Mouse (Mus musculus): ENCODE data around the gene Ltbr. TPM values are rescaled to one million over a fixed set of nuclear protein-coding genes. Genes with fewer than 3 reads are reported as not detected.
"Not testable (repeated sequence)": the region's sequence is repeated elsewhere in the genome, so short reads cannot be mapped to it uniquely, and the experiment has no call there.

Gene Ltbr
- polyA plus RNA-seq, 1 experiment from 2014 or later = 22.7 TPM

DNA sequence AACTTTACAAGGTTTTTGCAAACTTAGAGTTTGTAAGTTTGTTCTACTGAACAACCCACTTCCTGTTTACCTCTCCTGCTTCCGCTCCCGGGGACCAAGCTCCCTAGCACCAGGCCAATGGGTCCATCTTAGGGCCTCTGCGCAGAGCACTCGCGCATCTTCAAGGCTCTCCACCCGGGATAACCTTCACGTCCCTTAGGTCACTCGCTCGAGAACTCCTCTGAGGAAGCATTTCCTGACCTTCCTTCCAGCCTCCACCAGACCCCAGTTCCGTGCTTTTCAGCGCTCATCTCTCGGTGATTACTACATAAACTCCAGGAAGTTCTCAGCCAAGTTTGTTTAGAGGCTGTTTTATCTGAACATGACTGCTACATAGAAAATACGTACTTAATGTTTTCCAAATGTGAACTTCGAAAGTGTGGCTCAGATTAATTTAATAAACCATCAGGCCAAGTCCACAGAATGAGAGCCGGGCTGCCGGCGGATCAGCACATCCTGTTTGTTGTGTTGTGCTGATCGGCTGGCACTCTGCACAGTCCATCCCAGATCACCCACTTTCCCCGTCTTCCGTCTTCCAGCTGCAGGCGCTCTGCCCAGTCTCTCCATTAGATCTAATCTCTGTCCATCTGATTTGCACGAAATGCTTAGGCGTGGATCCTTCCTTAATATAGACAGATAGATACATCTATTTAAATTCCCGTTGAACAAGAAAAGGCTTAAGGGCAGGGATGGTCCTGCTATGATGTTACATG, 11.3 kb downstream of the Ltbr start:
- no peaks in the 10 kb centered on the region for H3K4me1 ChIP-seq (replicated peaks)
- no peaks in the 10 kb centered on the region for H3K27me3 ChIP-seq (ENCODE audit: insufficient read depth, poor library complexity, severe bottlenecking)
- H3K9me3 ChIP-seq = peaks cover 3% of the 10 kb centered on the region; the same call in 1 of the 2 replicates
- no peak overlapping the region for H3K4me3 ChIP-seq
- no peak for DNase-seq (ENCODE audit: low spot score)
- peaks cover 9% of the 10 kb centered on the region for H3K36me3 ChIP-seq
- 90% methylated on average over 24 of the region's 24 CpGs for WGBS
- H3K27ac ChIP-seq = no peak overlapping the region

DNA sequence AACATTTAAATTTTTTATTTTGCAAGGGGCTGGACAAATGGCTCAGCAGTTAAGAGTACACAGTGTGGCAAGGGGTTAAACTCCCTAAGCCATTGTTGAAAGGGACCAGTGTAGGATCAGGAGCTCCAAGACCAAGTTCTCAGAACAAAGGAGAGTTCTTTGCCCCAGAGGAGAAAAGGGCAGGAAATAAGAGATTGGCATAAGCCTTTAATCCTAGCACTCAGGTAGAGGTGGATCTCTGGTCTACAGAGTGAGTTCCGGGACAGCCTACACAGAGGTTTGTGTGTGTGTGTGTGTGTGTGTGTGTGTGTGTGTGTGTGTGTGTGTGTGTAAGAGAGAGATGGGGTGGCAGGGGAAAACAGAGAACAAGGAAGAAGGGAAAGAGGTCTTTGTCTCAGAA, 12.7 kb downstream of the Ltbr start:
- H3K27me3 ChIP-seq (ENCODE audit: insufficient read depth, poor library complexity, severe bottlenecking) = no peaks in the 10 kb centered on the region
- no peaks in the 10 kb centered on the region for H3K4me1 ChIP-seq (replicated peaks)
- H3K4me3 ChIP-seq = no peak overlapping the region
- H3K36me3 ChIP-seq = no peaks in the 10 kb centered on the region
- H3K9me3 ChIP-seq = peaks cover 3% of the 10 kb centered on the region; the same call in 1 of the 2 replicates
- H3K27ac ChIP-seq = no peak overlapping the region
- no peak for DNase-seq (ENCODE audit: low spot score)
- 79% methylated on average over 1 of the region's 1 CpGs for WGBS

DNA sequence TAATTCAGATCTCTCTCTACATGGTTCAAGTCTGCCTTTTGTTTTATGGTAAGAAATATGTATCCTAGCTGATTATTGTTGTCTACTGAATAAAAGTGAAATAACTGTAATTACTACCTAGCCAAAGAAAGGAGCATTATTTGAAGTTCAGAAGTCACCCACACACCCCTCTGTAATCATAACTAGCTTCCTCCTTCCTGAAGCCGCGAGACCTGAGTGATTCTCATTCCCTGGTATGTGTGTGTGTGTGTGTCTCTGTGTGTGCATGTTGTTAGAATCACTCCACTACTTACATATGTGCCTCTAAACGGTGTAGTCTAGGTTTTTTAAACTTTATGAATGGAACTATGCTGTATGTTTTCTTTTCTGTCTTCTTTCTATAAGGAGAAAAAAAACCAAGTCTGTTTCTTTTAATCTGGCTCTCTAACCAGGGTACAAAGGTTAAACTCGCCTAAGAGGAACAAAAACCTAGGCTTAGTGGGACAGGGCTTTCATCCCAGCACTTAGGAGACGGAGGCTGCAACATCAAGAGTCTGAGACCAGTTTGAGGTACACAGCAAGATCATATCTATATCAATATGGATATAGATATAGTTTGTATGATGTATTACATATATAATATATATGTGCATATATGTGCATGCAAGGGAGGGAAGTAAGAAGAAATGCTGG, 16.4 kb downstream of the Ltbr start:
- WGBS = 76% methylated on average over 5 of the region's 5 CpGs
- H3K27me3 ChIP-seq (ENCODE audit: insufficient read depth, poor library complexity, severe bottlenecking) = no peaks in the 10 kb centered on the region
- no peaks in the 10 kb centered on the region for H3K4me1 ChIP-seq (replicated peaks)
- 0 out of 2 replicates have a peak, but pooled peaks cover 4% of the 10 kb centered on the region for H3K9me3 ChIP-seq
- no peak overlapping the region for H3K27ac ChIP-seq
- H3K36me3 ChIP-seq = no peaks in the 10 kb centered on the region
- no peak for DNase-seq (ENCODE audit: low spot score)
- no peak overlapping the region for H3K4me3 ChIP-seq

DNA sequence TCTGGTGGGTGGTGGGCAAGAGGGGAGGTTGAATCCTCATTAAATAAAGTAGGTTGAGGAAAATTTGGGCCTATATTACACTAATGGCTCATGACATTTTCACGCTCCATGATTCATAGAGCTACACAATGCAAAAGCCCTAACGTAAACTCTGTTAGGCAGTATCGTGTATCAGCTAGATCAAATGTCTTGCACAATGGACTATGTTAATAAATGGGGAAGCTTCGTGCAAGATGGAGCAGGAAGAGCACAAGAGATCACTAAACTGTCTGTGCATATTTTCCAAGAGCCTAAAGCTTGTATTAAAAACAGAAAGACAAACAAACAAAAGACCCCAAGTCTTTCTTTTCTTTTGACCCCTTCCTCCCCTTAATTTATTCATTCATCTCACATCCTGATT, 19.6 kb downstream of the Ltbr start:
- no peak overlapping the region for H3K4me3 ChIP-seq
- H3K36me3 ChIP-seq = no peaks in the 10 kb centered on the region
- WGBS = 85% methylated on average over 4 of the region's 4 CpGs
- no peaks in the 10 kb centered on the region for H3K27me3 ChIP-seq (ENCODE audit: insufficient read depth, poor library complexity, severe bottlenecking)
- H3K4me1 ChIP-seq (replicated peaks) = no peaks in the 10 kb centered on the region
- no peak overlapping the region for H3K27ac ChIP-seq
- DNase-seq (ENCODE audit: low spot score) = no peak
- 0 out of 2 replicates have a peak, but pooled peaks cover 4% of the 10 kb centered on the region for H3K9me3 ChIP-seq

DNA sequence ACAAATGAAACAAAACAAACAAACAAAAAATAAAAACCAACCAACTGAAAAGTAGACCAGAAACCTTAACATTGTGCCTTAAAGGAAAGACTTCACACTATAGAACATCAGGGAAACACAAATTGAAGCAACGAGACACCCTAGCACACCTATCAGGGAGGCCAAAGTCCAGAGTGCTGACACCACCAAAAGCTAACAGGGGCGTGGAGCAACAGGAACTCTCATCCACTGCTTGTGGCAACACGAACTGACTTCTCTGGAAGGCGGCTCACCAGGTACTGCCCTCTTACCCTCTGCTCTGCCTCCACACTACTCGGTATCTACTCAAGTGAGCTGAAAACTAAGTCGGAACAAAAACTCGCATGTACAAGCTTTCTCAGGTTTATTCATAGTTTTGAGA, 21.4 kb downstream of the Ltbr start:
- 86% methylated on average over 7 of the region's 7 CpGs for WGBS
- Histone ChIP-seq H3K27ac (no peak overlapping the region), H3K36me3 (no peaks in the 10 kb centered on the region), H3K9me3 (0 out of 2 replicates have a peak, but pooled peaks cover 4% of the 10 kb centered on the region), H3K27me3 (ENCODE audit: insufficient read depth, poor library complexity, severe bottlenecking) (no peaks in the 10 kb centered on the region), H3K4me1 (replicated peaks) (no peaks in the 10 kb centered on the region), H3K4me3 (no peak overlapping the region)
- no peak for DNase-seq (ENCODE audit: low spot score)

DNA sequence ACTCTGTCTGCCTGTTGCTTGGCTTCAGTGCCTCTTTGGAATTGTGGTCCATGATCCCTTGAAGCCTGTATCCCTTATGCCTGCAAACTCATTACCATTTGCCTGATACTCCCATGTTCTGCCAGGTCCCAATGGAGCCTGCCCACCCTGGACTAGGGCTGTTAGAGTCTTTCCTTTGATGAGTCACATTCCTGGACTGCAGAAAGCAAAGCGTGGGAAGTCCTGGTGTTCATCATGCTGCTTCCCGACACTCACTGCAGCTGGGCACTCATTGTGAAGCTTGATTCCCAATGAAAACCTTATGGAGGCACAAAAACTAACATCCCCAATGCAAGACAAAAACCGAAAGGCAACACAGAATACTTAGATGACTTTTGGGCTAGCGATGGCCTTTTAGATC, 22.4 kb downstream of the Ltbr start:
- no peak for DNase-seq (ENCODE audit: low spot score)
- 87% methylated on average over 4 of the region's 4 CpGs for WGBS
- H3K4me1 ChIP-seq (replicated peaks) = no peaks in the 10 kb centered on the region
- H3K36me3 ChIP-seq = no peaks in the 10 kb centered on the region
- H3K27ac ChIP-seq = no peak overlapping the region
- H3K27me3 ChIP-seq (ENCODE audit: insufficient read depth, poor library complexity, severe bottlenecking) = no peaks in the 10 kb centered on the region
- no peak overlapping the region for H3K4me3 ChIP-seq
- H3K9me3 ChIP-seq = 0 out of 2 replicates have a peak, but pooled peaks cover 4% of the 10 kb centered on the region

DNA sequence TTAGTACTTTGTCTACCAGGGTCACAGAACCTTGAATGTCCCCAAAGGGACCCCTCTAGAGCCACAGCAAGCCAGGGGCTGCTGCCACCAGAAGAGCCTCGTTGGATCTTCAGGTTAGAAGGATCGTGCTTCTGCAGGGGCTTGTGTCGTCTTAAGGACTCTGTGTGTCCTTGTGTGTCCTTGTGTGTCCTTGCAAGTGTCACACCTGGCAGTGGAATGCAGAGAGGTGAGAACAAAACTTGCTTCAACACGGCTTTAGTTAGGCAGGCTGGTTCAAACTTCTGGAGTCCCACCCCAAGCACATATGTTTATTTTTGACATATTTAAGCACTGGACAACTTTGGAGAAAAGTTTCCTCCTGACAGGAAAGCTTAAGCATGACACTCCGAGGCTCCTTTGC, 25.0 kb downstream of the Ltbr start:
- Histone ChIP-seq H3K27me3 (ENCODE audit: insufficient read depth, poor library complexity, severe bottlenecking) (no peaks in the 10 kb centered on the region), H3K4me1 (replicated peaks) (no peaks in the 10 kb centered on the region), H3K36me3 (no peaks in the 10 kb centered on the region), H3K9me3 (peaks cover 7% of the 10 kb centered on the region; the same call in 1 of the 2 replicates), H3K27ac (no peak overlapping the region), H3K4me3 (no peak overlapping the region)
- no peak for DNase-seq (ENCODE audit: low spot score)
- WGBS = 84% methylated on average over 5 of the region's 5 CpGs

DNA sequence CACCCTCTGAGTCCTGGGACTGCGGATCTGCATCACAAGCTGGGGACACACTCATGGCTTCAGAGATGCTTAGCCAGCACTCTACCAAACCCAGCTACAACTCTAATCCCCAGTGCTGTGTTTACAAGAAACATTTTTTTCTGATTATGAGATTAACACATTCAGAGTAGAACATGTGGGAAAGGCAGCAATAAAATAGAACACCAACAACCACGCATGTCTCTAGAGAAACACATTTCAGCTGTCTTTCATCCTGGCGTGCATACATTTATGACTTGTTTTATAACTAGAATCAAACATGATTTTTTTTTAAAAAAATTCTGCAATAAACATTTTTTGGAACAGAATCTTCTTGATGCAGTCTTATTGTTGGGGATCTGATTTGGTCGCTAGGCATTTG, 26.7 kb downstream of the Ltbr start:
- H3K27me3 ChIP-seq (ENCODE audit: insufficient read depth, poor library complexity, severe bottlenecking) = no peaks in the 10 kb centered on the region
- 89% methylated on average over 4 of the region's 4 CpGs for WGBS
- no peaks in the 10 kb centered on the region for H3K4me1 ChIP-seq (replicated peaks)
- H3K27ac ChIP-seq = no peak overlapping the region
- no peak overlapping the region for H3K4me3 ChIP-seq
- peaks cover 3% of the 10 kb centered on the region; the same call in 1 of the 2 replicates for H3K9me3 ChIP-seq
- H3K36me3 ChIP-seq = no peaks in the 10 kb centered on the region
- no peak for DNase-seq (ENCODE audit: low spot score)

DNA sequence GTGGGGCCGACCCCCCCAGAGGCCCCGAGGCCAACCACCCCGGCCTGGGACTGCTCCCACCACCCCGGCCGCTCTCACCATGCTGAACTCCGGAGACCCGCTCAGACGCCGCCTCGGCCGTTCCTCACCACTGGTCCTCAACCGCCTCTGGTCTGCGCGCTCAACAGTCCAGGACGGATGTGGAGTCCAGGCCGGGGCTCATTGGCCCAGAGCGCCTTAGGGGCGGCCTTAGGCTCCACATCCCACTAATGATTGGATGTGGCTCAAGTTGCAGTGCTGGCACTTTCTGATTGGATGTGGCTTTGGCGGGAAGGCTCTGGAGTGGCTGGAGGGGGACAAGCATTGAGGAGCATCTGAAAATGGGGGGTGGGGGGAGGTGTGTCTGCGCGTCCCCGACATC, 27.8 kb downstream of the Ltbr start, which contains the start of gene Tuba3a:
Gene Tuba3a (minus strand): TSS at position 153 of the 400 bp plus-strand sequence.
- Histone ChIP-seq H3K27ac (no peak within 1 kb of the TSS), H3K4me3 (no peak within 1 kb of the TSS), H3K4me1 (replicated peaks) (no peaks in the 10 kb centered on the region), H3K27me3 (ENCODE audit: insufficient read depth, poor library complexity, severe bottlenecking) (no peaks in the 10 kb centered on the region), H3K9me3 (peaks cover 3% of the 10 kb centered on the region; the same call in 1 of the 2 replicates), H3K36me3 (no peaks in the 10 kb centered on the region)
- no peak for DNase-seq (ENCODE audit: low spot score)
- 93% methylated on average over 22 of the region's 22 CpGs for WGBS

DNA sequence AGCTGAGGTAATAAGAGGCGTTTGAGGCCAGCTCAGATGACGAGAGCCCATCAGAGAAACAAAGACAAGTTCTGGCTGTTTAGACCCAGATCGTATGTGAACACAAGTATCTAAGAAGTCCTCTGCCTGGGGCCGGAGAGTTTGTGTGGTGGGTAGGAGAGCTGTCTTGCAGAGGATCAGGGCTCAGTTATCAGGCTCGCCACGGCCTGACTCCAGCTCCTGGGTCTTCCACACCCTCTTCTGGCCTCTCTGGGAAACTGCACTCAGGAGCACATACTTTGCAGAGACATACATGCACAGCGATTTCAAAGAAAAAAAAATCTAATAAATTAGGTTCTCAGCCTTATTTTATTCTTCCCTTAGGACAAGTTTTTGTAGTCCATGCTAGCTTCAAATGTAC, 28.9 kb downstream of the Ltbr start:
- H3K9me3 ChIP-seq = peaks cover 3% of the 10 kb centered on the region; the same call in 1 of the 2 replicates
- H3K27ac ChIP-seq = no peak overlapping the region
- DNase-seq (ENCODE audit: low spot score) = no peak
- no peaks in the 10 kb centered on the region for H3K27me3 ChIP-seq (ENCODE audit: insufficient read depth, poor library complexity, severe bottlenecking)
- H3K4me1 ChIP-seq (replicated peaks) = no peaks in the 10 kb centered on the region
- WGBS = 89% methylated on average over 7 of the region's 7 CpGs
- H3K4me3 ChIP-seq = no peak overlapping the region
- H3K36me3 ChIP-seq = no peaks in the 10 kb centered on the region

DNA sequence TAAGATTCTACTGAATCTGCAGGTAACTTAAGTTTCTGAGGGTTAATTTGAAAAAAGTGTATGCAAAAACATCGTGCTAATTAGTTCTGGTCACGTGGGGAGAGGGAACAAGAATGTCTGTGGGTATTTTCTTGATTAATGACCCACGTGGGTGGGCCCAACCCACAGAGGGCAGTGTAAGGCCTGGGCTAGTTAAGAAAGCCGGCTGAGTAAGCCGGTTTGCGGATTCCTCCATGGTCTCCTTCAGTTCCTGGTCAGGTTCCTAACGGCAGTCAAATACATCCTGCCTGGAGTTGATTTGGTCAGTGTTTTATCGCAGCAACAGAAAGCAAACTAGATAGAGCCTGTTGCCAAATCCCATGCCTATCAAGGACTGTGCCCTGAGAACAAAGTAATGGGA, 29.4 kb downstream of the Ltbr start:
- Histone ChIP-seq H3K27me3 (ENCODE audit: insufficient read depth, poor library complexity, severe bottlenecking) (no peaks in the 10 kb centered on the region), H3K4me3 (no peak overlapping the region), H3K4me1 (replicated peaks) (no peaks in the 10 kb centered on the region), H3K9me3 (peaks cover 3% of the 10 kb centered on the region; the same call in 1 of the 2 replicates), H3K36me3 (no peaks in the 10 kb centered on the region), H3K27ac (no peak overlapping the region)
- WGBS = 69% methylated on average over 8 of the region's 8 CpGs
- DNase-seq (ENCODE audit: low spot score) = no peak

DNA sequence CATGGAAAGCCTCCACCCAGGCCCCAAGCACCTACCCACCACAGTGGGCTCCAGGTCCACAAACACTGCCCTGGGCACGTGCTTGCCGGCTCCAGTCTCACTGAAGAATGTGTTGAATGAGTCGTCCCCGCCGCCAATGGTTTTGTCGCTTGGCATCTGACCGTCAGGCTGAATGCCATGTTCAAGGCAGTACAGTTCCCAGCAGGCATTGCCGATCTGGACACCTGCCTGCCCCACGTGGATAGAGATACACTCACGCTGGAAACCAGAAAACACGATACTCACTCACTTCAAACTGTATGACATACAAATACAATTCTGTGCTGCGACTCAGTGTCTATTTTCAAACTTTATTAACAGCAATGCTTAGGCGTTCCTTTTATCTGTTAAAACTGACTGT, 31.0 kb downstream of the Ltbr start:
- DNase-seq (ENCODE audit: low spot score); H3K27ac ChIP-seq; H3K27me3 ChIP-seq (ENCODE audit: insufficient read depth, poor library complexity, severe bottlenecking); H3K36me3 ChIP-seq; H3K4me3 ChIP-seq; H3K9me3 ChIP-seq; H3K4me1 ChIP-seq (replicated peaks): not testable (repeated sequence)
- WGBS = 93% methylated on average over 13 of the region's 13 CpGs

DNA sequence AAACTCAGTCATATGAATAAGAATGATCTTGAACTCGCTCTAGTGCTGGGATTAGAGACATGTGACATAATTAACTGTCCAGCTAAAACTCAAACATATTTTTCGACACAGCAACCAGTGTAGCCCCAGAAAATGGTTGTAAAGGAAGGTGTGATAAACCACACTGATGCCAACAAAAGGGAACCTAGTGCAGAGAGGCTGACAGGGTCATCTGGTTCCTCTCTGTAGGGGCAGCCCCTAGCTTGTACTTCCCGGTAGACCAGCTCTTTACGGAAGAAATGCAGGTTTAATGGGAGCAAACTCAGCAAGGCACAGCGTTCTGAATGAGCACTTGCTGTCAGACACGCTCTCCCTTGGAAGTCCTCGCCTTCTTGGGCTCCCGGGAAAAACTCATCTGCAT, 34.0 kb downstream of the Ltbr start:
- Histone ChIP-seq H3K9me3 (no peaks in the 10 kb centered on the region), H3K36me3 (no peaks in the 10 kb centered on the region), H3K4me1 (replicated peaks) (no peaks in the 10 kb centered on the region), H3K27ac (no peak overlapping the region), H3K4me3 (no peak overlapping the region), H3K27me3 (ENCODE audit: insufficient read depth, poor library complexity, severe bottlenecking) (0 out of 2 replicates have a peak, but pooled peaks cover 3% of the 10 kb centered on the region)
- WGBS = 65% methylated on average over 8 of the region's 8 CpGs
- no peak for DNase-seq (ENCODE audit: low spot score)
